Mouse (Mus musculus) MEL (cell line): ENCODE data around the gene Slc5a4b. TPM values are rescaled to one million over a fixed set of nuclear protein-coding genes. Genes with fewer than 3 reads are reported as not detected.

ENCODE experiments used
- DNase-seq: peaks from one replicate; pipeline ENCODE4 v3.0.0; 2011; ENCODE audit warnings: low read depth, low spot score
- H3K27ac ChIP-seq: 2 replicates; pipeline ENCODE4 v1.5.1; 2012; ENCODE audit warnings: low read depth, mild to moderate bottlenecking, control low read depth, low read length, moderate library complexity; ENCODE audit not compliant: control insufficient read depth
- H3K27me3 ChIP-seq, 2 experiments: fragments of 150-350 bp in 1 of 2; sonication (generic) in 1 of 2; 2 replicates each; pipeline ENCODE4 v1.6.1; 2012; ENCODE audit warnings: low read length in 2 of 2, mild to moderate bottlenecking in 2 of 2, improper control_type of control experiment in 1 of 2, moderate library complexity in 1 of 2; ENCODE audit not compliant: insufficient read depth in 2 of 2, control insufficient read depth in 1 of 2
- H3K36me3 ChIP-seq, 2 experiments: 2 replicates each; pipeline ENCODE4 v1.6.1; 2012 to 2014; ENCODE audit warnings: low read length in 2 of 2, improper control_type of control experiment in 1 of 2, inconsistent platforms in 1 of 2, mild to moderate bottlenecking in 1 of 2; ENCODE audit not compliant: insufficient read depth in 2 of 2, control insufficient read depth in 1 of 2
- H3K4me1 ChIP-seq, 2 experiments: fragments of 150-350 bp in 1 of 2; sonication (generic) in 1 of 2; 2 replicates each; pipeline ENCODE4 v1.6.1; 2012; ENCODE audit warnings: low read length in 2 of 2, improper control_type of control experiment in 1 of 2, mild to moderate bottlenecking in 1 of 2; ENCODE audit not compliant: insufficient read depth in 2 of 2, control insufficient read depth in 1 of 2
- H3K4me3 ChIP-seq, 2 experiments: fragments of 150-350 bp in 1 of 2; sonication (generic) in 1 of 2; 2 replicates each; pipeline ENCODE4 v1.5.1; 2012; ENCODE audit warnings: low read depth in 2 of 2, low read length in 2 of 2, mild to moderate bottlenecking in 2 of 2, moderate library complexity in 2 of 2, control low read depth in 1 of 2, improper control_type of control experiment in 1 of 2; ENCODE audit not compliant: control insufficient read depth in 1 of 2, insufficient read depth in 1 of 2
- H3K79me2 ChIP-seq: 2 replicates; pipeline ENCODE4 v1.6.1; 2012; ENCODE audit warnings: mild to moderate bottlenecking, low read length, moderate library complexity; ENCODE audit not compliant: control insufficient read depth, poor library complexity, insufficient read depth
- H3K9ac ChIP-seq: 2 replicates; pipeline ENCODE4 v1.6.1; 2012; ENCODE audit warnings: low read depth, mild to moderate bottlenecking, control low read depth, low read length, moderate library complexity; ENCODE audit not compliant: control insufficient read depth, poor library complexity, severe bottlenecking
- H3K9me3 ChIP-seq: fragments of 150-350 bp; sonication (generic); replicated peaks from 2 replicates; pipeline ENCODE4 v1.6.1; 2012; ENCODE audit warnings: mild to moderate bottlenecking, low read length, improper control_type of control experiment, moderate library complexity; ENCODE audit not compliant: insufficient read depth
- BHLHE40 ChIP-seq: IDR thresholded peaks from 2 replicates; pipeline ENCODE4 v1.6.1; 2012; ENCODE audit warnings: low read depth, mild to moderate bottlenecking, inconsistent platforms, low read length, improper control_type of control experiment, borderline replicate concordance
- CHD1 ChIP-seq: IDR thresholded peaks from 2 replicates; pipeline ENCODE4 v1.6.1; 2012; ENCODE audit warnings: low read depth, mild to moderate bottlenecking, inconsistent platforms, low read length, improper control_type of control experiment
- CHD2 ChIP-seq: IDR thresholded peaks from 2 replicates; pipeline ENCODE4 v1.6.1; 2011; ENCODE audit warnings: low read length, improper control_type of control experiment
- CTCF ChIP-seq, 3 experiments: IDR thresholded peaks in 2 of 3; conservative IDR thresholded peaks in 1 of 3; 2 replicates each; pipeline ENCODE4 v1.5.1; 2011 to 2012; ENCODE audit warnings: low read length in 3 of 3, low read depth in 2 of 3, mild to moderate bottlenecking in 2 of 3, improper control_type of control experiment in 1 of 3, inconsistent platforms in 1 of 3, mixed read lengths in 1 of 3, moderate library complexity in 1 of 3; ENCODE audit not compliant: control insufficient read depth in 1 of 3, insufficient read depth in 1 of 3, poor library complexity in 1 of 3, severe bottlenecking in 1 of 3
- E2F4 ChIP-seq: IDR thresholded peaks from 2 replicates; pipeline ENCODE4 v1.6.1; 2011; ENCODE audit warnings: low read depth, low read length, improper control_type of control experiment, borderline replicate concordance
- ELF1 ChIP-seq: IDR thresholded peaks from 2 replicates; pipeline ENCODE4 v1.6.1; 2014; ENCODE audit warnings: low read depth, mild to moderate bottlenecking, inconsistent platforms, low read length, improper control_type of control experiment, moderate library complexity
- EP300 ChIP-seq, 2 experiments: IDR thresholded peaks; 2 replicates each; pipeline ENCODE4 v1.6.1; 2011; ENCODE audit warnings: improper control_type of control experiment in 2 of 2, low read length in 2 of 2, low read depth in 1 of 2, mild to moderate bottlenecking in 1 of 2
- ETS1 ChIP-seq: IDR thresholded peaks from 2 replicates; pipeline ENCODE4 v1.6.1; 2012; ENCODE audit warnings: low read depth, mild to moderate bottlenecking, inconsistent platforms, low read length, improper control_type of control experiment, moderate library complexity
- GABPA ChIP-seq: IDR thresholded peaks from 2 replicates; pipeline ENCODE4 v1.6.1; 2012; ENCODE audit warnings: low read depth, mild to moderate bottlenecking, inconsistent platforms, low read length, improper control_type of control experiment, moderate library complexity
- GATA1 ChIP-seq: IDR thresholded peaks from 2 replicates; pipeline ENCODE4 v1.6.1; 2011; ENCODE audit warnings: low read depth, low read length, improper control_type of control experiment
- HCFC1 ChIP-seq: IDR thresholded peaks from 2 replicates; pipeline ENCODE4 v1.6.1; 2012; ENCODE audit warnings: low read depth, mild to moderate bottlenecking, inconsistent platforms, low read length, improper control_type of control experiment, moderate library complexity
- JUND ChIP-seq: IDR thresholded peaks from 2 replicates; pipeline ENCODE4 v1.6.1; 2011; ENCODE audit warnings: low read depth, mild to moderate bottlenecking, improper control_type of control experiment, low read length
- KAT2A ChIP-seq: conservative IDR thresholded peaks from 2 replicates; pipeline ENCODE4 v1.6.1; 2012; ENCODE audit warnings: low read depth, low read length, improper control_type of control experiment, inconsistent platforms
- MAFK ChIP-seq: IDR thresholded peaks from 2 replicates; pipeline ENCODE4 v1.6.1; 2011; ENCODE audit warnings: low read depth, mild to moderate bottlenecking, low read length, improper control_type of control experiment, borderline replicate concordance
- MAX ChIP-seq: IDR thresholded peaks from 2 replicates; pipeline ENCODE4 v1.6.1; 2011; ENCODE audit warnings: low read length, improper control_type of control experiment
- MEF2A ChIP-seq: IDR thresholded peaks from 2 replicates; pipeline ENCODE4 v1.6.1; 2014; ENCODE audit warnings: low read depth, mild to moderate bottlenecking, inconsistent platforms, low read length, improper control_type of control experiment; ENCODE audit not compliant: poor library complexity, insufficient replicate concordance, severe bottlenecking; ENCODE audit errors: extremely low read depth
- MXI1 ChIP-seq: IDR thresholded peaks from 2 replicates; pipeline ENCODE4 v1.6.1; 2011; ENCODE audit warnings: mild to moderate bottlenecking, low read depth, low read length, improper control_type of control experiment
- MYB ChIP-seq: IDR thresholded peaks from 2 replicates; pipeline ENCODE4 v1.6.1; 2011; ENCODE audit warnings: mild to moderate bottlenecking, low read depth, low read length, improper control_type of control experiment
- MYC ChIP-seq: IDR thresholded peaks from 2 replicates; pipeline ENCODE4 v1.6.1; 2011; ENCODE audit warnings: low read depth, mild to moderate bottlenecking, low read length, improper control_type of control experiment, moderate library complexity
- NELFE ChIP-seq: IDR thresholded peaks from 2 replicates; pipeline ENCODE4 v1.6.1; 2011; ENCODE audit warnings: low read depth, low read length, improper control_type of control experiment
- NRF1 ChIP-seq: IDR thresholded peaks from 2 replicates; pipeline ENCODE4 v1.6.1; 2014; ENCODE audit warnings: low read depth, mild to moderate bottlenecking, inconsistent platforms, low read length, improper control_type of control experiment, moderate library complexity; ENCODE audit not compliant: poor library complexity, insufficient read depth, severe bottlenecking
- POLR2AphosphoS2 ChIP-seq: IDR thresholded peaks from 2 replicates; pipeline ENCODE4 v1.6.1; 2011; ENCODE audit warnings: low read length, improper control_type of control experiment
- RAD21 ChIP-seq: IDR thresholded peaks from 2 replicates; pipeline ENCODE4 v1.6.1; 2011; ENCODE audit warnings: mild to moderate bottlenecking, low read depth, low read length, improper control_type of control experiment
- SIN3A ChIP-seq: IDR thresholded peaks from 2 replicates; pipeline ENCODE4 v1.6.1; 2012; ENCODE audit warnings: low read length, improper control_type of control experiment, inconsistent platforms
- SMC3 ChIP-seq: IDR thresholded peaks from 2 replicates; pipeline ENCODE4 v1.6.1; 2011; ENCODE audit warnings: low read depth, low read length, improper control_type of control experiment
- TBP ChIP-seq: IDR thresholded peaks from 2 replicates; pipeline ENCODE4 v1.8.0; 2011; ENCODE audit warnings: low read depth, low read length, improper control_type of control experiment
- TCF12 ChIP-seq: IDR thresholded peaks from 2 replicates; pipeline ENCODE4 v1.6.1; 2014; ENCODE audit warnings: low read depth, mild to moderate bottlenecking, inconsistent platforms, low read length, improper control_type of control experiment, moderate library complexity
- UBTF ChIP-seq: IDR thresholded peaks from 2 replicates; pipeline ENCODE4 v1.6.1; 2012; ENCODE audit warnings: low read depth, mild to moderate bottlenecking, inconsistent platforms, low read length, improper control_type of control experiment, moderate library complexity, borderline replicate concordance; ENCODE audit not compliant: insufficient read depth
- USF1 ChIP-seq: IDR thresholded peaks from 2 replicates; pipeline ENCODE4 v1.6.1; 2014; ENCODE audit warnings: low read depth, mild to moderate bottlenecking, inconsistent platforms, low read length, improper control_type of control experiment, moderate library complexity
- USF2 ChIP-seq, 2 experiments: IDR thresholded peaks; 2 replicates each; pipeline ENCODE4 v1.6.1; 2011 to 2012; ENCODE audit warnings: improper control_type of control experiment in 2 of 2, low read length in 2 of 2, borderline replicate concordance in 1 of 2, inconsistent platforms in 1 of 2, low read depth in 1 of 2, mild to moderate bottlenecking in 1 of 2; ENCODE audit not compliant: insufficient read depth in 1 of 2
- ZKSCAN1 ChIP-seq: IDR thresholded peaks from 2 replicates; pipeline ENCODE4 v1.6.1; 2012; ENCODE audit warnings: low read depth, mild to moderate bottlenecking, inconsistent platforms, low read length, improper control_type of control experiment, moderate library complexity
- ZMIZ1 ChIP-seq: IDR thresholded peaks from 2 replicates; pipeline ENCODE4 v1.6.1; 2012; ENCODE audit warnings: low read depth, mild to moderate bottlenecking, inconsistent platforms, low read length, improper control_type of control experiment, moderate library complexity
- ZNF384 ChIP-seq: IDR thresholded peaks from 2 replicates; pipeline ENCODE4 v1.6.1; 2012; ENCODE audit warnings: low read depth, mild to moderate bottlenecking, inconsistent platforms, low read length, improper control_type of control experiment
- polyA plus RNA-seq, 2 experiments: library from polyadenylated mRNA; stranded (reverse) in 1 of 2; unstranded in 1 of 2; fragments of >175 nt in 1 of 2; fragments of >200 nt in 1 of 2; gene quantifications; 2 replicates each; pipeline versions ENCODE4 v1.2.1 to v1.2.4; 2012; ENCODE audit warnings: low replicate concordance in 2 of 2, low read depth in 1 of 2; ENCODE audit not compliant: insufficient read length in 2 of 2, insufficient read depth in 1 of 2, missing spikeins in 1 of 2
- total RNA-seq: library from RNA; depleted of rRNA; stranded (reverse); fragments of 300-350 nt; gene quantifications from 2 replicates; pipeline ENCODE4 v1.2.3, GENCODE M21; 2012

Slc5a4b gene
- total and polyA plus RNA-seq, 3 experiments = 0.03 TPM; not detected in 2

DNA sequence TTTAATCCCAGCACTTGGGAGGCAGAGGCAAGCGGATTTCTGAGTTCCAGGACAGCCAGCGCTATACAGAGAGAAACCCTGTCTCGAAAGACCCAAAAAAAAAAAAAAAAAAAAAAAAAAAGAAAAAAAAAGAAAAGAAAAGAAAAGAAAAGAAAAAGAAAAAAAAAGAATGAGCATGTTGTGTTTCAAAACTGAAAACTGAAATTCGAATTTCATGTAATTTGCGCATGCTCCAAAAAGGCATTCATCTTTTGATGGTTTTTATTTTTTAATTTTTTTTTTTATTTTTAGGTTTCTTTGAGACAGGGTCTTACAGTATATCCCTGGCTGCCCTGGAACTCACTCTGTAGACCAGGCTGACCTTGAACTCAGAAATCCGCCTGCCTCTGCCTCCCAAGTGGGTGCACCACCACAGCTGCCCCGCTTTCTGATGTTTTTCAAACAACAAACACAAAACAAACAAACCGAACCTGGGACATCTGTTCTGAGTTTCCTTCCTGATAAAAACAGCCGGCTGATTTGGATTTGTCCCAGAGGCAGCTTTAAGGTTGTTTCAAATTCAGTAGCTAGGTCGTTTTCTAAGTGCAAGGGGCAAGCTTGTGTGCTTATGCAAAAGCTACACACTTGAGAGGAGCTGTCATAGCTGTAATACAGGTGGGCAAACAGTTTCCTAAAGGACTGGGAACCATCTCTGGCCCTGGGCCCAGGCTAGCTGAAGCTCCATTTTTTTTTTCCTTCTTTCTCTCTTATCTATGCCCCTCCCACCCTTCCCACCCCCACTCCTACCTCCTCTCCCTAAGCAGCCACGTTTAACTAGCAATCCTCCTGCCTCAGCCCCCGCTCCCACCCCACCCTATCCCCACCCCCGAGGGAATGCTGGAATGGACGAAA, 79.0 kb downstream of the Slc5a4b start:
- peak overlapping the region; percentile 2; the same call in 1 of the 2 replicates for H3K27ac ChIP-seq
- peaks cover under 1 to 10% of the 10 kb centered on the region in 2 experiments for H3K4me1 ChIP-seq
- no peak for DNase-seq
- H3K4me3 ChIP-seq = peak overlapping the region; percentile 30 to 64
- peak overlapping the region; percentile 53 for H3K9ac ChIP-seq
- peak; percentile 48; the same call in 1 of the 2 replicates for TF ChIP-seq ETS1
- TF ChIP-seq RAD21 = no peak
- no peak for TF ChIP-seq ELF1
- TF ChIP-seq POLR2AphosphoS2 = no peak
- TF ChIP-seq MAFK = no peak
- TF ChIP-seq E2F4 = no peak
- TF ChIP-seq ZKSCAN1 = no peak
- TF ChIP-seq NRF1 = no peak
- no peak for TF ChIP-seq CTCF (IDR thresholded peaks at IDR 0.05 in 2 of 3, conservative IDR thresholded peaks at IDR 0.05 in 1 of 3; ENCODE audit: control insufficient read depth in 1 of 3, insufficient read depth in 1 of 3, low read depth in 2 of 3, low read length in 3 of 3, poor library complexity in 1 of 3, severe bottlenecking in 1 of 3)
- TF ChIP-seq MAX = no peak
- no peak for TF ChIP-seq CHD1
- no peak for TF ChIP-seq NELFE
- 0 out of 2 replicates have a peak, but pooled peaks have one; percentile 13 for TF ChIP-seq HCFC1
- no peak for TF ChIP-seq ZMIZ1
- TF ChIP-seq KAT2A = no peak
- TF ChIP-seq TBP = no peak
- 0 out of 2 replicates have a peak, but pooled peaks have one; percentile 7 for TF ChIP-seq TCF12
- no peak for TF ChIP-seq GABPA
- no peak for TF ChIP-seq MYC
- no peak for TF ChIP-seq JUND
- no peak for TF ChIP-seq SMC3
- TF ChIP-seq EP300 (IDR thresholded peaks at IDR 0.05; ENCODE audit: low read depth in 1 of 2, low read length in 2 of 2) = no peak
- no peak for TF ChIP-seq MEF2A
- no peak for TF ChIP-seq MXI1
- peak; percentile 88 for TF ChIP-seq ZNF384
- TF ChIP-seq MYB = no peak
- TF ChIP-seq GATA1 = peak; percentile 45; the same call in 1 of the 2 replicates
- TF ChIP-seq USF1 = no peak
- TF ChIP-seq CHD2 = no peak
- TF ChIP-seq SIN3A = peak; percentile 53; the same call in 1 of the 2 replicates
- TF ChIP-seq BHLHE40 = no peak
- no peak for TF ChIP-seq USF2 (IDR thresholded peaks at IDR 0.05; ENCODE audit: borderline replicate concordance in 1 of 2, insufficient read depth in 1 of 2, low read depth in 1 of 2, low read length in 2 of 2)
- no peak for TF ChIP-seq UBTF
- peaks cover 28% of the 10 kb centered on the region for H3K79me2 ChIP-seq
- H3K27me3 ChIP-seq = no peaks in the 10 kb centered on the region
- H3K36me3 ChIP-seq = peaks cover 2 to 18% of the 10 kb centered on the region in 2 experiments; a peak in 3 of 4 replicates
- no peaks in the 10 kb centered on the region for H3K9me3 ChIP-seq
